Mouse (Mus musculus) layer of hippocampus, adult 9-10 months (tissue): ENCODE measurements around the gene T2.
A peak's percentile ranks its signal among the peaks of the same experiment; 100 is the strongest.
"Not testable (repeated sequence)": the region's sequence is repeated elsewhere in the genome, so short reads cannot be mapped to it uniquely, and the experiment has no call there.

Experiments used
- DNase-seq: peaks from one replicate; pipeline ENCODE4 v3.0.0; 2022; ENCODE audit warnings: low spot score

T2 gene

GRCm38 (mm10) chr17:8367514-8368480 lies 12.0 kb downstream of the T2 start:
- no peak for DNase-seq

DNA sequence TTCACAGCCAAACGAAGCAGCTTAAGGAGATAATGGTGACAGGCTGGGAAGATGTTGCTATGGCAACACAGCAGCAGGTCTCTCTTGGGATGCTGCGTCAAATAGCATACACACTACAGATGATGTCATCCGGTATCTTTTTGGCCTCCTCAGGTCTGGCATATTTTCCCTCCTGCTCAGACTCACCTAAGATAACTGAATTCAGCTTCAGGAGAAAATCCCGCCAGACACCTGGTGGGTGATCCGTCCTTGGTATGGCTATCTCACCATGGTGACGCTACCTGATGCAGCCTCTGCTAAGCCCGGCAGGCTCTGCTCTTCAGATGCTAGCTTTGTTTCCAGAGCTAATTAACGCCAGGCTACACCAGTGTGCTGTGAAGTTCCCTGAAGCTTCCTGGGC lies 12.8 kb downstream of the T2 start:
- no peak for DNase-seq

DNA sequence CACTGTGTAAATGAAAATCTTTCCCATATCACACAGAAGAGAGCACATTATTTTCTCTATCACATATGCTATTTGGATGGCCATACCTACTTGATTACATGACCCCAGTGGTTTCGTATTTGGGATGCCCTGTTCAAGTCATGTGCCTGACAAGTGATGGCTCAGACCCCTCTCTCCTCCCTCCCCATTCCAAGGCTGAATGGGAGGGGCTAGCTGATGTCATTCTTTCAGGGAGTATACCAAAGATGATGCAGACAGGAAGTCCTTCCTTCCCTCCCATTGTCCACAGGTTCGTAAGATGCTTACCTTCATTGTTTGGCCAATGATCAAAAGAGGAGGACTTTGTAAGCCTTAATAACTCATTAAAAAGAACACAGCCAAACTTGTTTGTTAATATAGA lies 13.4 kb downstream of the T2 start:
- no peak for DNase-seq

DNA sequence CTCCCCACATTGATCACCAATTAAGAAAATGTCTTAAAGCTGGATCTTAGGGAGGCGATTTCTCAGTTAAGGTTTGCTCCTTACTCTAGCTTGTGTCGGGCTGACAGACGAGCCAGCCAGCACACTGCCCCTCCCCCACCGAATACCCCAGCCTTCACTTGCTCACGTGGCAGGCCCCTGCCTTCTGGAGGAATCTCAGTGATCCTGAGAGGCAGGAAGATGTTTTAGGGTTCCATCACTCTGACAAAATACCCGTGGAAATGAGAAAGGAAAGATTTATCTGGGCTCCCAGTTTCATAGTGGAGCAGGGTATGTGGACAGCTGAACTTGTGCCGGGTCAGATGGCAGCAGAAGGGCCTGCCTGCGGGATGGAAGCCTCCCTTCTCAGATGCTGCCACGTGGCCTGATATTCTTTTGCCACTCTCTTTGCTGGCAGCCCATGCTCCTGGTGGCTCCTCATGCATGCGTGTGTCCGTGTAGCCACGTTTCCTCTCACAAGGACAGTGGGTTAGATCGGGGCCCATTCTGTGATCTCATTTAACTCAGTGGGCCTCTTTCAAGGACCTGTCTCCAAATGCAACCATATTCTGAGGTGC lies 14.9 kb downstream of the T2 start:
- DNase-seq: no peak

GRCm38 (mm10) chr17:8371834-8372233 lies 16.0 kb downstream of the T2 start:
- peak; percentile 65 for DNase-seq

GRCm38 (mm10) chr17:8372286-8373046 lies 16.7 kb downstream of the T2 start:
- DNase-seq: peak; percentile 80

- DNase-seq: no peak
These were observed 21.5 kb downstream of the T2 start for GRCm38 (mm10) chr17:8377298-8377697.

- DNase-seq: no peak
These were observed 29.6 kb downstream of the T2 start for GRCm38 (mm10) chr17:8385441-8385840.

- no peak for DNase-seq
These were observed 32.7 kb downstream of the T2 start for GRCm38 (mm10) chr17:8388463-8388862.

DNA sequence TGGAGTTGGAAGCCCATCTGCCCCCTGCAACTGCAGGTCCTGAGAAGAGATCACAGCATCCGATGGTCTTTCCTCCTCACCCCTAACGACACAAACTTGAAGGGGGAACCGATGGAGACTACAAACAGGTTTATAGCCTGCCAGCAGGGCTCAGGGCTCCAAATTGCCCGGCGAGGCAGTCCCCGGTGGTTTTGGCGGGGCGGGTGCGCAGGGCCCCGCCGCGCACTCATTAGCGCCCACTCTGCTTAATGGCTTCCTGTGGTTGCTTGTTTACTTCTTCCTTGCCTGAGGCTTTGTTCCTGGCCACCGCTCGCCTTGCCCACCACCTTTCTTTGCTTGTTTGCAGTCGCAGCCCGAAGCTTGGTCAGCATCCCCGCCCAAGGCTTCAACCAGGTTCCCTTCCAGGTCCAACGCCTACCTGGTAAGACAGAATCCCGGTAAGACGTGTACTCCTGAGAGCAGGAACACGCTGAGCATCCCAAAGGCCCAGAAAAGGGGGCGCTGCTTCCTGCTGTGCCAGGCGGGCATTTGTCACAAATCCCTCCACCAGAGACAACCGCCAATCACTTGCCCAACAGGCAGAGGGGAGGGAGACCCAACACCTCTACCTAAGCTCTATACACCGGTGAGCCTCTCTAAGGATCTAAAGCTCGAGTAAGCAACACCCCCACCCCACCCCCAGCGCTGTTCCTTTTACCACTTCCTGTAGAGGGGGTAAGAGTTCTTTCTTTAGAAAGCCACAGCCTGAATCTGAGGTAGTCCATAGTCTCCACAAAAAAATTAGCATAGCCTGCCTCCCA lies 33.4 kb downstream of the T2 start:
- DNase-seq: no peak

DNA sequence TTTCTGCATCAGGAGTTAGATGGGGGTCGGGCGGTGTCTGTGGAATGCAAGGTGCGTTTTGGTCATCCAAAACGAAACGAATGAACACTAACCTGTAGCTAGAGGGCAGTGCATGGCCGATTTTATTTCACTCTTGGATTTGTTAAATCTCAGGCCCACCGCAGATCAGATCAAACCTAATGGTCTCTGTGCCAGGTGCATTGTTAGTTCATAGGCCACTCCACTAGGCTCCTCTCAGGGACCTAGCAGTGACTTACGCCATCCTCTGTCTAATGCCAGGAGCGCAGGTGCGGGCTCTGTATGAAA lies 34.0 kb downstream of the T2 start:
- no peak for DNase-seq

- no peak for DNase-seq
These were observed 34.7 kb downstream of the T2 start for GRCm38 (mm10) chr17:8390487-8390886.

- DNase-seq: no peak
These were observed 40.6 kb downstream of the T2 start for GRCm38 (mm10) chr17:8396371-8396770.

GRCm38 (mm10) chr17:8397946-8398345 lies 42.2 kb downstream of the T2 start:
- DNase-seq: no peak

DNA sequence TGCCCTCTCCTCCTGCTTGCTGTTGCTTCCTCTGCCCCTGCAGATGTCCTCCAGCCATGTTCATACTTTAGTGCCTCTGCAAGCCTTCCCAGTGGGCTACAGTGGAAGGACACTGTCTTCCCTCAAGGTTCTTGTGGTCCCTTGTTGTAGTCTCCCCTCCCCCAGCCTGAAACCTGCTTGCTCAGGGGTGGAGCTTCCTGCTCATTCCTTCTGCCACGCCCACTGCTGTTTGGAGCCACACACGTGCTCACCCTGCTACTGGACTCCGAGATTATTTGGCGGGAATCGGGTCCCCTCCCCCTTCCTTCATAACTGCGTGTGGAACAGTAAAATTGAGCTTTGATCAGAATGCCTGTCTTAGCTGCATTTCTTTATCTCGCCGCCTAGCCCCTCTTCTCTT lies 48.1 kb downstream of the T2 start:
- not testable (repeated sequence) for DNase-seq

- DNase-seq: no peak
These were observed 50.5 kb downstream of the T2 start for GRCm38 (mm10) chr17:8406285-8406684.

GRCm38 (mm10) chr17:8408002-8408401 lies 52.2 kb downstream of the T2 start:
- not testable (repeated sequence) for DNase-seq

GRCm38 (mm10) chr17:8408589-8409295 lies 53.0 kb downstream of the T2 start:
- DNase-seq: no peak

DNA sequence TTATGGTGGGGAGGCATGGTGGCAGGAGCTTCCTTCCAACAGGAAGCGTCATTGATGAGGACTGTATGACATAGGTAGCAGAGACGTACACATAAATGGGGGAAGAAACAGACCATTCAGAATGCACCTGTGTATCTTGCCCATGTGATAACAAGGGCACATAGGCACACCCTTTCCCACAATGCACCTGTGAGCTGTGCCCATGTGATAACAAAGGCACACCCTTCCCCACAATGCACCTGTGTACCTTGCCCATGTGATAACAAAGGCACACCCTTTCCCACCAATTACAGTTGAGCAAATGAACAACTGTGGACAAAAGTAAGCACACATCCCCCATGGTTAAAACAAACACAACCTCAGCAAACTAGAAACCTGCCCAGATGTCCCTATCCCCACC lies 54.5 kb downstream of the T2 start:
- no peak for DNase-seq

DNA sequence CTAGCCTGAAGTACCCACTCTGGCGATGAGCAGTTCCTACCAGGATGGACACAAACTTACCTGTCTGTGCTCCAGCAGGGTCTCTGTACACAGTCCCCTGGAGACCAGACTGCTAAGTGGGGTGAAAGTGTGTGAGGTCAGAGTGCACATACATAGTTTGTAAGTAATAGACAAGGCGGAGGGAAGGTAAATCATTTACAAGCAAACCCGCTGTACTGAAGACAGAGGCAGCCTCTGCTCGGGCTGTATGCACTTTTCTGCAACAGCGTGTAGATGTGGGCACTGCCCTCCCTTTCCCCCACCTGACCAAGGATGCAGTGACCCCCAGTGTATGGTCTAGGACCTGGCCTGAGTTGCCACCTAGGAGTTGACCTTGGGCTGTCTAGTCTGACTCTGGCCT lies 57.9 kb downstream of the T2 start:
- no peak for DNase-seq

GRCm38 (mm10) chr17:8415533-8415932 lies 59.7 kb downstream of the T2 start:
- DNase-seq: no peak
